Mouse (Mus musculus): ENCODE data around the gene Gm28374. TPM values are rescaled to one million over a fixed set of nuclear protein-coding genes. Genes with fewer than 3 reads are reported as not detected.
A peak's percentile ranks its signal among the peaks of the same experiment; 100 is the strongest.

Gene Gm28374
- total and polyA plus RNA-seq, 2 experiments: 0.20 to 0.46 TPM

DNA sequence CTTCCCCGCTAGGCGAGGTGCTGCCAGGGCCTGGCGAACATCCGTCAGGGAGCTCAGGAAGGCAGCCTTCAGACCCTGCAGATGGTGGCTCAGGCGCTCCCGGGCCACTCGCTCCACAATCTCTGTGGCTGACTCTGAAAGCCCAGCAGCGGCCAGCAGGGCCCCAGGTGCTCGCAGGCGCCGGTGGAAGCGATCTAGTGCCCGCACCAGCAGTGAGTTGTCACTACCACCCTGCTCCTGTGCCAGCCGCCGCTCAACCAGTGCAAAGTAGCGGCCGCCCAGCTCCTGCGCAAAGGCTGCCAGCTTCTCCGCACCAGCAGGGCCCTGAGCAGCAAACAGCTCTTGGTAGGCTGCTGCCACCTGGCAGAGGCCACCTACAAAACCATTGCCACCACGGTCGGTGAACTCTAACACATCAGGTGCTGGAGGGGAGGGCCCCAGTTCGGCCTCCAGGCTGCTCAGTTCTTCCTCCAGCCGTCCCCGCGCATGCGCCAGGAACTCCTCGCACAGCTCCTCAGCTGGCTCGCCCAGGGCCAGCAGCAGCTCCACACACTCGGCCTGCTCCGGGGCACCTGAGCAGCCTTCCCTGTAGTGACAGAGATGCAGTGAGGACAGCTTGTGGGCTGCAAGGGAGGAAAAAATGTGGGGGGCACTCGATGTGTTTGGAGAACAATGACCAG is 11.3 kb downstream of the Gm28374 start:
- Histone ChIP-seq H3K79me2 (ENCODE audit: control insufficient read depth, insufficient read depth, low read length) (peaks cover 5% of the 10 kb centered on the region; the same call in 1 of the 2 replicates), H3K4me3 (ENCODE audit: insufficient read depth, low read depth, low read length) (no peak overlapping the region), H3K27ac (replicated peaks; ENCODE audit: insufficient read depth, low read depth, low read length) (no peak overlapping the region), H3K4me1 (ENCODE audit: control insufficient read depth, insufficient read depth, low read length) (peaks cover 12% of the 10 kb centered on the region), H3K36me3 (ENCODE audit: control insufficient read depth, insufficient read depth, low read length) (no peaks in the 10 kb centered on the region; the same call in 1 of the 2 replicates), H3K9ac (ENCODE audit: low read depth, low read length) (no peak overlapping the region), H3K27me3 (ENCODE audit: control insufficient read depth, insufficient read depth, low read length) (no peaks in the 10 kb centered on the region)
- WGBS: 93% methylated on average over 31 of the region's 31 CpGs
- TF ChIP-seq POLR2A (IDR thresholded peaks at IDR 0.05; ENCODE audit: extremely low read depth, insufficient read depth, low read length) (no peak), CTCF (IDR thresholded peaks at IDR 0.05; ENCODE audit: low read depth, low read length) (no peak)
- no peak for DNase-seq (ENCODE audit: extremely low read depth, low read depth, low spot score)

DNA sequence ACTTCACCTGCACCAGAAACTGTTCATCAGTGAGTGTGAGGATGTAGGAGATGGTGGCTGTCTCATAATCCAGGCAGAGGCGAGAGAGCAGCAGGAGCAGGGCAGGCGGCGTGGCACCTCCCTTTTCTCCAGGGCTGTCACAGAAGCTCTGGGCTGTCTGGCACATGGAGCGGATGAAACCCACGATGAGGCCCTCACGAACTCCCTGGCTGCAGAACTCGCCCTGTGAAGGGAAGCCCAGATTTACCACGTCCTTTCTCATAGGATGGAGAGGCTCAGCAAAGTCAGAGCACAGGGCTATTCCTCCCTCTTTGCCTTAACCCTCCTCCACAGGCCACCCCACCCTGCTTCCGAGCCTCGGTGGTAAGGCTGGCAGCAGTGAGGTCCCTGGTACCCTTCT is 12.2 kb downstream of the Gm28374 start:
- DNase-seq (ENCODE audit: extremely low read depth, low read depth, low spot score): no peak
- Histone ChIP-seq H3K27me3 (ENCODE audit: control insufficient read depth, insufficient read depth, low read length) (no peaks in the 10 kb centered on the region), H3K4me3 (ENCODE audit: insufficient read depth, low read depth, low read length) (no peak overlapping the region), H3K79me2 (ENCODE audit: control insufficient read depth, insufficient read depth, low read length) (peaks cover 5% of the 10 kb centered on the region; the same call in 1 of the 2 replicates), H3K36me3 (ENCODE audit: control insufficient read depth, insufficient read depth, low read length) (no peaks in the 10 kb centered on the region; the same call in 1 of the 2 replicates), H3K9ac (ENCODE audit: low read depth, low read length) (no peak overlapping the region), H3K4me1 (ENCODE audit: control insufficient read depth, insufficient read depth, low read length) (peaks cover 12% of the 10 kb centered on the region), H3K27ac (replicated peaks; ENCODE audit: insufficient read depth, low read depth, low read length) (no peak overlapping the region)
- 94% methylated on average over 10 of the region's 10 CpGs for WGBS
- TF ChIP-seq CTCF (IDR thresholded peaks at IDR 0.05; ENCODE audit: low read depth, low read length): no peak
- no peak for TF ChIP-seq POLR2A (IDR thresholded peaks at IDR 0.05; ENCODE audit: extremely low read depth, insufficient read depth, low read length)

GRCm38 (mm10) chr19:6068951-6069350 is 13.1 kb downstream of the Gm28374 start:
- Histone ChIP-seq H3K4me3 (ENCODE audit: insufficient read depth, low read depth, low read length) (no peak overlapping the region), H3K27ac (replicated peaks; ENCODE audit: insufficient read depth, low read depth, low read length) (no peak overlapping the region)

GRCm38 (mm10) chr19:6067724-6068415 is 14.2 kb downstream of the Gm28374 start, which contains the start of gene Tm7sf2:
TSS of gene Tm7sf2 (minus strand) at chr19:6068373.
- Histone ChIP-seq H3K4me1 (ENCODE audit: control insufficient read depth, insufficient read depth, low read length) (peaks cover 16% of the 10 kb centered on the region), H3K4me3 (ENCODE audit: insufficient read depth, low read depth, low read length) (peak within 1 kb of the TSS; percentile 74), H3K79me2 (ENCODE audit: control insufficient read depth, insufficient read depth, low read length) (peaks cover 5% of the 10 kb centered on the region; the same call in 1 of the 2 replicates), H3K36me3 (ENCODE audit: control insufficient read depth, insufficient read depth, low read length) (no peaks in the 10 kb centered on the region; the same call in 1 of the 2 replicates), H3K27ac (replicated peaks; ENCODE audit: insufficient read depth, low read depth, low read length) (peak within 1 kb of the TSS; percentile 71), H3K27me3 (ENCODE audit: control insufficient read depth, insufficient read depth, low read length) (no peaks in the 10 kb centered on the region), H3K9ac (ENCODE audit: low read depth, low read length) (peak within 1 kb of the TSS; percentile 85)
- TF ChIP-seq POLR2A (IDR thresholded peaks at IDR 0.05; ENCODE audit: extremely low read depth, insufficient read depth, low read length) (peak; percentile 67; the same call in 1 of the 2 replicates), CTCF (IDR thresholded peaks at IDR 0.05; ENCODE audit: low read depth, low read length) (no peak)
- WGBS: 11% methylated on average over 33 of the region's 33 CpGs
- DNase-seq (ENCODE audit: extremely low read depth, low read depth, low spot score): peak; percentile 89

More at GRCm38 (mm10) chr19:6068951-6069350, 13.1 kb downstream of the Gm28374 start:
- 90% methylated on average over 4 of the region's 4 CpGs for WGBS
- Histone ChIP-seq H3K9ac (ENCODE audit: low read depth, low read length) (no peak overlapping the region), H3K36me3 (ENCODE audit: control insufficient read depth, insufficient read depth, low read length) (no peaks in the 10 kb centered on the region; the same call in 1 of the 2 replicates), H3K27me3 (ENCODE audit: control insufficient read depth, insufficient read depth, low read length) (no peaks in the 10 kb centered on the region), H3K4me1 (ENCODE audit: control insufficient read depth, insufficient read depth, low read length) (peaks cover 12% of the 10 kb centered on the region), H3K79me2 (ENCODE audit: control insufficient read depth, insufficient read depth, low read length) (peaks cover 5% of the 10 kb centered on the region; the same call in 1 of the 2 replicates)
- no peak for DNase-seq (ENCODE audit: extremely low read depth, low read depth, low spot score)
- TF ChIP-seq POLR2A (IDR thresholded peaks at IDR 0.05; ENCODE audit: extremely low read depth, insufficient read depth, low read length): no peak
- no peak for TF ChIP-seq CTCF (IDR thresholded peaks at IDR 0.05; ENCODE audit: low read depth, low read length)

- TF ChIP-seq CTCF (IDR thresholded peaks at IDR 0.05; ENCODE audit: low read depth, low read length) (peak; percentile 93), POLR2A (IDR thresholded peaks at IDR 0.05; ENCODE audit: extremely low read depth, insufficient read depth, low read length) (no peak)
- H3K27me3 ChIP-seq (ENCODE audit: control insufficient read depth, insufficient read depth, low read length): no peaks in the 10 kb centered on the region
- DNase-seq (ENCODE audit: extremely low read depth, low read depth, low spot score): peak; percentile 70
- peaks cover 5% of the 10 kb centered on the region; the same call in 1 of the 2 replicates for H3K79me2 ChIP-seq (ENCODE audit: control insufficient read depth, insufficient read depth, low read length)
- WGBS: under 1% methylated on average over 30 of the region's 30 CpGs
- peak overlapping the region; percentile 74 for H3K4me3 ChIP-seq (ENCODE audit: insufficient read depth, low read depth, low read length)
- H3K9ac ChIP-seq (ENCODE audit: low read depth, low read length): peak overlapping the region; percentile 85
- H3K27ac ChIP-seq (replicated peaks; ENCODE audit: insufficient read depth, low read depth, low read length): peak overlapping the region; percentile 71
- H3K4me1 ChIP-seq (ENCODE audit: control insufficient read depth, insufficient read depth, low read length): peaks cover 23% of the 10 kb centered on the region
- no peaks in the 10 kb centered on the region; the same call in 1 of the 2 replicates for H3K36me3 ChIP-seq (ENCODE audit: control insufficient read depth, insufficient read depth, low read length)
These were observed 14.9 kb downstream of the Gm28374 start for GRCm38 (mm10) chr19:6067011-6067723.
